Mouse (Mus musculus): Measurements from ENCODE around the gene 4930544D05Rik. TPM values are rescaled to one million over a fixed set of nuclear protein-coding genes. Genes with fewer than 3 reads are reported as not detected.
A peak's percentile ranks its signal among the peaks of the same experiment; 100 is the strongest.
"Not testable (repeated sequence)": the region's sequence is repeated elsewhere in the genome, so short reads cannot be mapped to it uniquely, and the experiment has no call there.

The 4930544D05Rik gene
- polyA plus RNA-seq (2012; rRNA removed): not detected in 2 replicates

- peak within 1 kb of the TSS; percentile 66 for H3K4me3 ChIP-seq (ENCODE audit: low read depth, low read length)
- H3K36me3 ChIP-seq (ENCODE audit: control insufficient read depth, insufficient read depth, low read length): peaks cover 25% of the 10 kb centered on the region
- 13% methylated on average over 21 of the region's 21 CpGs for WGBS
- H3K27me3 ChIP-seq (ENCODE audit: control insufficient read depth, insufficient read depth, low read length): no peaks in the 10 kb centered on the region
- 0 out of 2 replicates have a peak within 1 kb of the TSS, but pooled peaks have one; percentile 17 for H3K27ac ChIP-seq (ENCODE audit: insufficient read depth, low read depth, low read length)
- TF ChIP-seq CTCF (IDR thresholded peaks at IDR 0.05; ENCODE audit: extremely low read depth, insufficient read length, insufficient replicate concordance, low read depth, low read length) (no peak), POLR2A (IDR thresholded peaks at IDR 0.05; ENCODE audit: low read depth, low read length) (no peak)
- H3K4me1 ChIP-seq (ENCODE audit: control insufficient read depth, insufficient read depth, insufficient read length, low read length): peaks cover 10% of the 10 kb centered on the region
These were observed at the start of gene 4930544D05Rik for GRCm38 (mm10) chr11:70615516-70616093. Gene 4930544D05Rik (plus strand): TSS chr11:70615848.

GRCm38 (mm10) chr11:70566586-70566985 lies 49.1 kb upstream of the 4930544D05Rik start:
- 83% methylated on average over 7 of the region's 7 CpGs for WGBS
- H3K4me3 ChIP-seq (ENCODE audit: low read depth, low read length): no peak overlapping the region
- no peaks in the 10 kb centered on the region for H3K27me3 ChIP-seq (ENCODE audit: control insufficient read depth, insufficient read depth, low read length)
- H3K36me3 ChIP-seq (ENCODE audit: control insufficient read depth, insufficient read depth, low read length): no peaks in the 10 kb centered on the region
- H3K4me1 ChIP-seq (ENCODE audit: control insufficient read depth, insufficient read depth, insufficient read length, low read length): peaks cover 7% of the 10 kb centered on the region; the same call in 1 of the 2 replicates
- no peak for TF ChIP-seq CTCF (IDR thresholded peaks at IDR 0.05; ENCODE audit: extremely low read depth, insufficient read length, insufficient replicate concordance, low read depth, low read length)
- TF ChIP-seq POLR2A (IDR thresholded peaks at IDR 0.05; ENCODE audit: low read depth, low read length): no peak
- no peak overlapping the region for H3K27ac ChIP-seq (ENCODE audit: insufficient read depth, low read depth, low read length)

GRCm38 (mm10) chr11:70570614-70571013 lies 45.0 kb upstream of the 4930544D05Rik start:
- WGBS: 86% methylated on average over 1 of the region's 1 CpGs
- not testable (repeated sequence) for H3K4me3 ChIP-seq (ENCODE audit: low read depth, low read length); H3K36me3 ChIP-seq (ENCODE audit: control insufficient read depth, insufficient read depth, low read length); H3K27me3 ChIP-seq (ENCODE audit: control insufficient read depth, insufficient read depth, low read length); H3K27ac ChIP-seq (ENCODE audit: insufficient read depth, low read depth, low read length); H3K4me1 ChIP-seq (ENCODE audit: control insufficient read depth, insufficient read depth, insufficient read length, low read length)

GRCm38 (mm10) chr11:70571641-70572040 lies 44.0 kb upstream of the 4930544D05Rik start:
- Histone ChIP-seq H3K27ac (ENCODE audit: insufficient read depth, low read depth, low read length) (peak overlapping the region; percentile 9; the same call in 1 of the 2 replicates), H3K4me3 (ENCODE audit: low read depth, low read length) (no peak overlapping the region), H3K36me3 (ENCODE audit: control insufficient read depth, insufficient read depth, low read length) (no peaks in the 10 kb centered on the region), H3K4me1 (ENCODE audit: control insufficient read depth, insufficient read depth, insufficient read length, low read length) (peaks cover 14% of the 10 kb centered on the region), H3K27me3 (ENCODE audit: control insufficient read depth, insufficient read depth, low read length) (no peaks in the 10 kb centered on the region)
- no peak for TF ChIP-seq POLR2A (IDR thresholded peaks at IDR 0.05; ENCODE audit: low read depth, low read length)
- no peak for TF ChIP-seq CTCF (IDR thresholded peaks at IDR 0.05; ENCODE audit: extremely low read depth, insufficient read length, insufficient replicate concordance, low read depth, low read length)
- WGBS: 82% methylated on average over 1 of the region's 1 CpGs

GRCm38 (mm10) chr11:70572348-70572902 lies 43.2 kb upstream of the 4930544D05Rik start:
- Histone ChIP-seq H3K4me3 (ENCODE audit: low read depth, low read length) (no peak overlapping the region), H3K27me3 (ENCODE audit: control insufficient read depth, insufficient read depth, low read length) (no peaks in the 10 kb centered on the region), H3K36me3 (ENCODE audit: control insufficient read depth, insufficient read depth, low read length) (no peaks in the 10 kb centered on the region), H3K4me1 (ENCODE audit: control insufficient read depth, insufficient read depth, insufficient read length, low read length) (peaks cover 21% of the 10 kb centered on the region), H3K27ac (ENCODE audit: insufficient read depth, low read depth, low read length) (peak overlapping the region; percentile 74)
- TF ChIP-seq POLR2A (IDR thresholded peaks at IDR 0.05; ENCODE audit: low read depth, low read length) (no peak), CTCF (IDR thresholded peaks at IDR 0.05; ENCODE audit: extremely low read depth, insufficient read length, insufficient replicate concordance, low read depth, low read length) (no peak)
- 32% methylated on average over 5 of the region's 5 CpGs for WGBS

GRCm38 (mm10) chr11:70573872-70574271 lies 41.8 kb upstream of the 4930544D05Rik start:
- no peak overlapping the region for H3K27ac ChIP-seq (ENCODE audit: insufficient read depth, low read depth, low read length)
- TF ChIP-seq POLR2A (IDR thresholded peaks at IDR 0.05; ENCODE audit: low read depth, low read length): no peak
- TF ChIP-seq CTCF (IDR thresholded peaks at IDR 0.05; ENCODE audit: extremely low read depth, insufficient read length, insufficient replicate concordance, low read depth, low read length): no peak
- H3K4me3 ChIP-seq (ENCODE audit: low read depth, low read length): no peak overlapping the region
- no peaks in the 10 kb centered on the region for H3K36me3 ChIP-seq (ENCODE audit: control insufficient read depth, insufficient read depth, low read length)
- WGBS: 90% methylated on average over 6 of the region's 6 CpGs
- peaks cover 32% of the 10 kb centered on the region for H3K4me1 ChIP-seq (ENCODE audit: control insufficient read depth, insufficient read depth, insufficient read length, low read length)
- H3K27me3 ChIP-seq (ENCODE audit: control insufficient read depth, insufficient read depth, low read length): no peaks in the 10 kb centered on the region

- no peak overlapping the region for H3K4me3 ChIP-seq (ENCODE audit: low read depth, low read length)
- peak overlapping the region; percentile 88 for H3K27ac ChIP-seq (ENCODE audit: insufficient read depth, low read depth, low read length)
- no peaks in the 10 kb centered on the region for H3K36me3 ChIP-seq (ENCODE audit: control insufficient read depth, insufficient read depth, low read length)
- TF ChIP-seq CTCF (IDR thresholded peaks at IDR 0.05; ENCODE audit: extremely low read depth, insufficient read length, insufficient replicate concordance, low read depth, low read length) (no peak), POLR2A (IDR thresholded peaks at IDR 0.05; ENCODE audit: low read depth, low read length) (no peak)
- 14% methylated on average over 3 of the region's 3 CpGs for WGBS
- H3K27me3 ChIP-seq (ENCODE audit: control insufficient read depth, insufficient read depth, low read length): no peaks in the 10 kb centered on the region
- H3K4me1 ChIP-seq (ENCODE audit: control insufficient read depth, insufficient read depth, insufficient read length, low read length): peaks cover 43% of the 10 kb centered on the region
These were observed 38.4 kb upstream of the 4930544D05Rik start for GRCm38 (mm10) chr11:70577201-70577600.
